Mouse (Mus musculus) pancreas, adult 10 weeks (tissue): Measurements from ENCODE around the gene Ctxn1. TPM values are rescaled to one million over a fixed set of nuclear protein-coding genes. Genes with fewer than 3 reads are reported as not detected.

Experiments
- polyA plus RNA-seq: library from polyadenylated mRNA; stranded (reverse); fragments of 350-450 nt; fragmentation: Illumina TruSeq; extraction: RNeasy Lipid Tissue Mini Kit (QIAGEN cat#74804); gene quantifications from one replicate; pipeline ENCODE4 v1.2.3, GENCODE M21; 2015; ENCODE audit warnings: low read depth, low replicate concordance; ENCODE audit not compliant: insufficient read depth

The Ctxn1 gene
- 3.6 TPM for polyA plus RNA-seq

GRCm38 (mm10) chr8:4259125-4259804 is at the start of gene Ctxn1:
Gene Ctxn1 (minus strand): TSS chr8:4259274.

GRCm38 (mm10) chr8:4275275-4276110 is 16.4 kb upstream of the Ctxn1 start, which contains the start of gene Timm44:
Gene Timm44 (minus strand): TSS chr8:4275913.

DNA sequence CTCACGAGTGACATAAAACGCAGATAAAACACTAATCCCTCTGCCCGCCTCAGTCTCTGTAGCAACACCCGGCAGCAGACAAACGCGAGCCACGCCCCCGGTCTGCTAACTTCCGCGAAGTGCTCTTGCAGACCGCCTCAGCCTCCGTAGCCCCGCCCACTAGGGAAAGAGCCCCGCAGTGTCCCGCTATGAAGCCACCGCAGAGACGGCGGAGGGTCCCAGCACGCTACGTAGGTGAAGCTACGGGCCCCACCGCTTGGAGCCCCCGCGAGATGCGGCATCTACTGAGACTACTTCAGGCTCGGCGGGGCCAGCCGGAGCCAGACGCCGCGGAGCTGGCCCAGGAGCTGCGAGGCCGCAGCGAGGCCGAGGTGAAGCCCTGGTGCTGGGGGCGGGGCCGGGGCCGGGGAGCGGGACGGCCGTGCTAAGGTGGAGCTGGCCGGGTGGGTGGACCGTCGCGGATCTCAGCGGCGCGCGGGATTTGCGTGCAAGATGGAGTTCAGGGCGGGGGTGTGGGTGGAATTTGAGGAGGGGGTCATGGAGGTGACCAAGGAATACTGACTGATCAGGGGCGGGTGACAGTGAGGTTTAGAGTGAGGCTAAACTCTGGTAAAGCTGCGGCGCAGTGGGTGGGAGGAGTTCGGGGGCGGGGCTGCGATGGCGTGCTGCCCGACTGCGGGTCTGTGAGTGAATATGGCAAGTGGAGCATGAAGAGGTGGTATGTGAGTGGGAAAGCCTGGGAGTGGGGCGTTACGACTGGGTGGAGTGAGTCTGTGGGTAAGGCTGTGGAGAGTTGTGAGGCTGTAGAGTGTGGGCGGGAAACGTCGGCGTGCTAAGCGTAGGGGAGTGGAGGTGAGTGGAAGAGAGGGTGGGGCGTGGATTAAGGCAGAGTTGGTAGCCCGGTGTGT is 5.9 kb downstream of the Ctxn1 start, which contains the start of gene Snapc2:
Snapc2 (plus strand) TSS at position 147 of the 908 bp plus-strand sequence.

DNA sequence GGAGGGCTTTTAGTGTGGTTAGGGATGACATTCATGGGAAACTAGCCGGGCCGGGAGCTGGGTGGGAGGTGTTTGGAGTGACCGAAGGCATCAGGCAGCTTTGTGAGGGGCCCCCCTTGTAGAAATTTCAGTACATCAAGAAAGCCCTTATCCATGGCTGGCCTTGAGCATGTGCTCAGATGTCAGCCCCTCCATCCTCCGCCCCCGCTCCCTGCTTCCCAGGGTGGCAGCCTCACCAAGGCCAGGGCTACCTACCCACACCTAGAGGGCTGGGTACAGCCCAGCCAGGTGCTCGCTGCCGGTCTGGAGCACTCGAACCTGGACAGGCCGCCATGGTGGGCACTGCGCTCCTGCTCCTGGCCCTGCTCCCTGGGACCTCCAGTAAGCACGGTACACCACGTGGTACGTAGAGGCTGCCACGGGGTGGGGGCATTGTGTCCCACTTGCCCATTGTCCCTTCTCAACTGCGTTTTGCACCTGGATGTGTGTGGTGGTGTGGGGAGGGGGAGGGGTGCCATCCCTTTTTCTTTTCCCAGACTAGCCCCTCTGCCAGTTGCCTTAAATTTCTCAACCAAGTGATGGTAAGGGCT is 11.0 kb downstream of the Ctxn1 start, which contains the start of gene Tgfbr3l:
Tgfbr3l (plus strand) TSS at position 264 of the 590 bp plus-strand sequence.

GRCm38 (mm10) chr8:4238434-4239192 is 20.5 kb downstream of the Ctxn1 start, which contains the start of the genes Map2k7 and Gm49320:
Gene Map2k7 (plus strand): TSS chr8:4238740.
Gene Gm49320 (plus strand): TSS chr8:4238865.

GRCm38 (mm10) chr8:4226739-4227347 is 32.2 kb downstream of the Ctxn1 start, which contains the start of gene Lrrc8e:
Gene Lrrc8e (plus strand): TSS chr8:4226827.

GRCm38 (mm10) chr8:4216791-4217621 is 42.1 kb downstream of the Ctxn1 start, which contains the start of gene Prr36:
Gene Prr36 (minus strand): TSS chr8:4217459.

Other genes with a start within 250 kb of the Ctxn1 start
- 7.1 TPM for gene Cd209f, start 153.4 kb downstream of the Ctxn1 start, polyA plus RNA-seq
- 3.0 TPM for gene Cd209g, start 125.2 kb downstream of the Ctxn1 start, polyA plus RNA-seq
- gene Evi5l, start 92.7 kb downstream of the Ctxn1 start, polyA plus RNA-seq = 5.1 TPM
- 0.17 TPM for gene Prr36, start 41.8 kb downstream of the Ctxn1 start, polyA plus RNA-seq
- gene Lrrc8e, start 32.4 kb downstream of the Ctxn1 start, polyA plus RNA-seq = 0.74 TPM
- 22.8 TPM for gene Map2k7, start 20.5 kb downstream of the Ctxn1 start, polyA plus RNA-seq
- not detected for gene Gm49320, start 20.4 kb downstream of the Ctxn1 start, polyA plus RNA-seq
- gene Tgfbr3l, start 11.1 kb downstream of the Ctxn1 start, polyA plus RNA-seq = 6.2 TPM
- 7.1 TPM for gene Snapc2, start 6.2 kb downstream of the Ctxn1 start, polyA plus RNA-seq
- gene Timm44, start 16.6 kb upstream of the Ctxn1 start, polyA plus RNA-seq = 25.4 TPM
- gene Ccl25, start 65.9 kb upstream of the Ctxn1 start, polyA plus RNA-seq = 7.7 TPM
- 8.1 TPM for gene Elavl1, start 66.1 kb upstream of the Ctxn1 start, polyA plus RNA-seq
- 13.0 TPM for gene Cers4, start 233.8 kb upstream of the Ctxn1 start, polyA plus RNA-seq